Mouse (Mus musculus): Measurements from ENCODE around the gene 9330161L09Rik.

DNA sequence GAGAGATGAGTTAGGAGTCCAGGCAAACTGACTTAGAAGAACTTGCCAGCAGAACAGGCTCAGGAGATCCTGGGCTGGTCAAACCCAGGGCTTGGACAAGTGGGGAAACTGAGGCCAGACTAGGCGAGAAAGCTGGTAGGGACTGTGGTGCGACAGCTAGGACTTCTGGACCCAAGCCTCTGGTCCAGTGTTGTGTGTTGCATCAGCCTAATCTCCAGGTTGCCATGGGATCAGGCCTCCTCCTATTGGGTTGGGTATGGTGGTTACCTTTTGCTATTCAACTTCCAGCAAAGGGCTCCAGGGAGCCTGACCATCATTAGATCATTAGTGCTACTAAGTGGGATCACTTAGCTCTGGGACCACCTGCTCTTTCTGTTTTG is 18.3 kb downstream of the 9330161L09Rik start:
- TF ChIP-seq CTCF (IDR thresholded peaks at IDR 0.05; ENCODE audit: low read depth, low read length), result no peak
- no peak for TF ChIP-seq POLR2A (IDR thresholded peaks at IDR 0.05; ENCODE audit: insufficient read depth, low read length)
- TF ChIP-seq EP300 (IDR thresholded peaks at IDR 0.05; ENCODE audit: insufficient read depth, low read depth, low read length), result no peak
